ENCODE assay signal across 10 mouse cellular contexts in genomic region chr7:135165155-135165554, GRCm38 (mm10).
A peak's percentile ranks its signal among the peaks of the same experiment; 100 is the strongest.
DNase-seq lines count a peak whose midpoint lies in the region; ATAC-seq lines count a peak whose summit lies in the region.
"Had no signal": no experiment of that assay in that cellular context is flagged by ENCODE, and none has a peak within 500 bp of the region (broad histone marks: within the 10 kb centered on the region; RNA-seq: fewer than 3 reads in every experiment).

No protein-coding gene starts in this region.

- no peak overlapping the region for H3K4me3 ChIP-seq in heart, embryonic 11.5 days (ENCODE audit: low read depth, low read length)
- H3K4me3 ChIP-seq in midbrain, embryonic 13.5 days (replicated peaks) = no peak overlapping the region
- H3K4me3 ChIP-seq: hindbrain, embryonic 15.5 days had no signal

- 20% methylated on average over 3 of the region's 3 CpGs for WGBS in heart, embryonic 11.5 days (ENCODE audit: insufficient replicate concordance)
- 38% methylated on average over 3 of the region's 3 CpGs for WGBS in midbrain, embryonic 13.5 days

- no peak overlapping the region for H3K9ac ChIP-seq in heart, embryonic 11.5 days (ENCODE audit: low read depth, low read length)
- H3K9ac ChIP-seq in midbrain, embryonic 13.5 days (replicated peaks) = no peak overlapping the region
- H3K9ac ChIP-seq: hindbrain, embryonic 15.5 days had no signal

- H3K4me1 ChIP-seq in heart, embryonic 11.5 days (ENCODE audit: control insufficient read depth, insufficient read depth, low read length) = no peaks in the 10 kb centered on the region
- H3K4me1 ChIP-seq in midbrain, embryonic 13.5 days (replicated peaks) = no peaks in the 10 kb centered on the region
- H3K4me1 ChIP-seq: hindbrain, embryonic 15.5 days had no signal

- no peak overlapping the region for H3K4me2 ChIP-seq in heart, embryonic 11.5 days
- no peak overlapping the region for H3K4me2 ChIP-seq in midbrain, embryonic 13.5 days (replicated peaks)
- H3K4me2 ChIP-seq: hindbrain, embryonic 15.5 days had no signal

- ATAC-seq in heart, embryonic 11.5 days (replicated peaks; ENCODE audit: insufficient number of reproducible peaks, low FRiP score, low TSS enrichment) = no peak
- 0 out of 2 replicates have a peak, but pooled peaks have one; percentile 27 for ATAC-seq in midbrain, embryonic 13.5 days

- peak; percentile 29 to 57 for DNase-seq in heart, adult 18-20 months
- peak; percentile 77 for DNase-seq in adrenal gland, postnatal 14 days
- DNase-seq in embryo, embryonic 9.5 days (ENCODE audit: extremely low spot score) = peak; percentile 51
- peak; percentile 18 for DNase-seq in induced T-regulatory cell, adult 2 months (ENCODE audit: low read depth)
- peak; percentile 65 to 67 for DNase-seq in left cerebral cortex, adult 18-20 months (ENCODE audit: low spot score in 2 of 2)
- DNase-seq in thymus, postnatal 36 days = peak; percentile 13

- no peaks in the 10 kb centered on the region for H3K9me3 ChIP-seq in heart, embryonic 11.5 days (replicated peaks; ENCODE audit: control insufficient read depth, low read length)
- H3K9me3 ChIP-seq in midbrain, embryonic 13.5 days = no peaks in the 10 kb centered on the region
- H3K9me3 ChIP-seq: hindbrain, embryonic 15.5 days had no signal

- 0 out of 2 replicates have a peak, but pooled peaks cover 3% of the 10 kb centered on the region for H3K36me3 ChIP-seq in heart, embryonic 11.5 days (ENCODE audit: control insufficient read depth, insufficient read depth, low read length)
- no peaks in the 10 kb centered on the region for H3K36me3 ChIP-seq in midbrain, embryonic 13.5 days
- H3K36me3 ChIP-seq: hindbrain, embryonic 15.5 days had no signal

- H3K27me3 ChIP-seq in heart, embryonic 11.5 days (ENCODE audit: control insufficient read depth, insufficient read depth, low read length) = no peaks in the 10 kb centered on the region
- no peaks in the 10 kb centered on the region for H3K27me3 ChIP-seq in midbrain, embryonic 13.5 days
- H3K27me3 ChIP-seq: CH12.LX; hindbrain, embryonic 15.5 days had no signal

- no peak overlapping the region for H3K27ac ChIP-seq in heart, embryonic 11.5 days (ENCODE audit: low read depth, low read length)
- no peak overlapping the region for H3K27ac ChIP-seq in midbrain, embryonic 13.5 days
- H3K27ac ChIP-seq: hindbrain, embryonic 15.5 days had no signal

Comparison
In these comparisons a context has a peak if more than half of its experiments do, and no peak if none do; other contexts are left out.
1. DNase-seq: peak in every context shown above with its lines; median percentile 77 in adrenal gland, postnatal 14 days; 66 in left cerebral cortex, adult 18-20 months; 51 in embryo, embryonic 9.5 days; 43 in heart, adult 18-20 months; 18 in induced T-regulatory cell, adult 2 months; 13 in thymus, postnatal 36 days.